13 mouse cellular contexts compared by ENCODE assay signal in genomic region chr7:114402130-114402529, GRCm38 (mm10). TPM values are rescaled to one million over a fixed set of nuclear protein-coding genes. Genes with fewer than 3 reads are reported as not detected.
DNase-seq lines count a peak whose midpoint lies in the region; TF ChIP-seq lines count a peak whose summit lies in the region.
"Had no signal": no experiment of that assay in that cellular context is flagged by ENCODE, and none has a peak within 500 bp of the region (broad histone marks: within the 10 kb centered on the region; RNA-seq: fewer than 3 reads in every experiment).

No protein-coding gene starts in this region.

- H3K9ac ChIP-seq in heart, adult 2 months (ENCODE audit: low read depth, low read length) = no peak overlapping the region
- H3K9ac ChIP-seq: liver, postnatal 0 days had no signal

- peak; percentile 15 for DNase-seq in heart, postnatal 4 days
- DNase-seq in heart, adult 2 months = no peak
- DNase-seq in T-cell, adult 2 months (ENCODE audit: low spot score) = peak; percentile 31
- peak; percentile 76 to 81 for DNase-seq in cerebellum, adult 18-20 months
- peak; percentile 4 to 26 for DNase-seq in layer of hippocampus, postnatal 14 days (ENCODE audit: low spot score in 2 of 2)
- DNase-seq in neural tube, embryonic 10.5 days (ENCODE audit: extremely low spot score, low spot score) = no peak
- no peak for DNase-seq in urinary bladder, postnatal 4 days (ENCODE audit: low spot score in 2 of 2)
- DNase-seq: kidney, postnatal 14 days; liver, postnatal 0 days; right cerebral cortex, postnatal 14 days; thymus, postnatal 25 days had no signal

- intact Hi-C loops in heart, adult 2 months (cut with DNase I) = no loop called here

- TF ChIP-seq EP300 in heart, adult 2 months (IDR thresholded peaks at IDR 0.05; ENCODE audit: insufficient read depth, low read depth, low read length) = no peak

- H3K79me2 ChIP-seq in heart, adult 2 months (replicated peaks; ENCODE audit: control insufficient read depth, insufficient read depth, low read length) = no peaks in the 10 kb centered on the region

- TF ChIP-seq CTCF in heart, adult 2 months (IDR thresholded peaks at IDR 0.05) = no peak

- WGBS in heart, adult 2 months = 74% methylated on average over 3 of the region's 3 CpGs

- H3K36me3 ChIP-seq in heart, adult 2 months (ENCODE audit: control insufficient read depth, insufficient read depth, low read length) = no peaks in the 10 kb centered on the region
- H3K36me3 ChIP-seq: limb, embryonic 10.5 days had no signal

- no peak overlapping the region for H3K27ac ChIP-seq in heart, adult 2 months
- H3K27ac ChIP-seq: limb, embryonic 10.5 days had no signal

- no peaks in the 10 kb centered on the region for H3K27me3 ChIP-seq in heart, adult 2 months (ENCODE audit: control insufficient read depth, insufficient read depth, low read length)

- no peak for TF ChIP-seq POLR2A in heart, adult 2 months (IDR thresholded peaks at IDR 0.05; ENCODE audit: insufficient read depth, low read depth, low read length)

- H3K4me3 ChIP-seq in heart, adult 2 months = no peak overlapping the region
- H3K4me3 ChIP-seq: limb, embryonic 10.5 days; megakaryocyte, embryonic 14.5 days had no signal

- H3K4me1 ChIP-seq in heart, adult 2 months (ENCODE audit: control insufficient read depth, insufficient read depth, low read length) = no peaks in the 10 kb centered on the region; the same call in 1 of the 2 replicates
- H3K4me1 ChIP-seq: limb, embryonic 10.5 days; megakaryocyte, embryonic 14.5 days had no signal

RNA-seq across cellular contexts. Expression of gene Pde3b, which starts 13.0 kb away (rescaled TPM):
- 10 to 100 TPM; 13.2 TPM for total RNA-seq in heart, postnatal 4 days (2021)
- total RNA-seq in heart, adult 2 months (2021) = 1 to 10 TPM; 3.8 to 4.8 TPM
- 4.9 and 5.2 TPM in 2 replicates for polyA plus RNA-seq in heart, adult 2 months (2012; rRNA removed)
- 10 to 100 TPM; 10.9 to 11.9 TPM for total RNA-seq in layer of hippocampus, postnatal 14 days (2021)

Comparison
In these comparisons a context has a peak if more than half of its experiments do, and no peak if none do; other contexts are left out.
1. DNase-seq: peak in heart, postnatal 4 days (single experiment), T-cell, adult 2 months (single experiment), cerebellum, adult 18-20 months (2 of 2) and layer of hippocampus, postnatal 14 days (2 of 2); none in heart, adult 2 months (0 of 2), neural tube, embryonic 10.5 days (single experiment) and urinary bladder, postnatal 4 days (0 of 2).